Mouse (Mus musculus): ENCODE results near the gene Duox2. TPM values are rescaled to one million over a fixed set of nuclear protein-coding genes. Genes with fewer than 3 reads are reported as not detected.
"Not testable (repeated sequence)": the region's sequence is repeated elsewhere in the genome, so short reads cannot be mapped to it uniquely, and the experiment has no call there.

The Duox2 gene
- 0.30 and 0.61 TPM in 2 replicates for polyA plus RNA-seq (2015; fragmentation: Nextera tagmentation; extraction: Ambion mirVana)

DNA sequence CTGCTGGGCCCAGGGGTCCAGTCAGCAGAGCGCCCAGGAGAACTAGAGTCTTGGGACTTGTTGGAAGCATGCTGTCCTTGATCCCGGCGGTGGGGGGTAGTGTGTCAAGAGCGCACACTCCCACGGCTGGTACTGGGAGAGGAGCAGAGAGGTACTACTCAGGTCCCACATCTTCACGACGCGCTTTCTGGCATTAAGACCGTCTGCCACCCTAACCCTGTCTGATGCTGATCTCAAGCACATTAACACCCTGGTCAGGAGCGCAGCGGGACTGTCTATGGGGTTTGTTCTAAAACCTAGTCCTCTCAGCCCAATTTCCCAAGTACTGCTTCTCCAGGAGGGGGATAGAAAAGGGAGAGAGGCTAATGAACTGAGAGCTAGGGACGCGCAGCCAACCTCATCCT is at the start of gene Duox2:
Duox2 (minus strand) TSS at position 354 of the 404 bp plus-strand sequence.
- no peak for DNase-seq (ENCODE audit: low spot score)

DNA sequence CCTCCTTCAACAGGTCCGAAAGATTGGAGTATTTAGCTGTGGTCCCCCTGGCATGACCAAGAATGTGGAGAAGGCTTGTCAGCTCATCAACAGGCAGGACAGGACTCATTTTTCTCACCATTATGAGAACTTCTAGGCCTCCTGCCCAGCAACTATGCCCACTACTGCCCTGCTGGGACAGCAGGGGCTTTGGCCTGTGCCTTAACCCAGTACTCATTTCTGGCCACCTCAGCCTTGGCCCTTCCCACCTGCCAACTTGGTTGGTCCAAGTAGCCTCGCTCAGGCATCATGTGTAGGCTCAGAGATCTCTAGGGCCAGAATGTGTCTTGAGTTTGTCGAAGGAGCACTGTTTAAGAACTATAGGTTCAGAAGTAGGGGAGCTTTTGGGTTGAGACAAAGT is 49.0 kb upstream of the Duox2 start:
- no peak for DNase-seq (ENCODE audit: low spot score)

DNA sequence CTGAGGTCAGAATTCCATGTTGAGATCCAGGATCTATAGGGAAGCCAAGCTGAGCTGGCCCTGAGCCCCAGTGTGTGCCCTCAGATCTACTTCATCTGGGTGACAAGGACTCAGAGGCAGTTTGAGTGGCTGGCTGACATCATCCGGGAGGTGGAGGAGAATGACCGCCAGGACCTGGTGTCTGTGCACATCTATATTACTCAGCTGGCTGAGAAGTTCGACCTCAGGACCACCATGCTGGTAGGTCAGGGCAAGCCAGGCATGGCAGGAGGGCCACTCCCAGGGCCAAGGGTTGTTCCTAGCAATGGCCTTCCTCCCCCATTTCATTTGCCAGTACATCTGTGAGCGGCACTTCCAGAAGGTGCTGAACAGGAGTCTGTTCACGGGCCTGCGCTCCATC is 47.9 kb upstream of the Duox2 start:
- not testable (repeated sequence) for DNase-seq (ENCODE audit: low spot score)

DNA sequence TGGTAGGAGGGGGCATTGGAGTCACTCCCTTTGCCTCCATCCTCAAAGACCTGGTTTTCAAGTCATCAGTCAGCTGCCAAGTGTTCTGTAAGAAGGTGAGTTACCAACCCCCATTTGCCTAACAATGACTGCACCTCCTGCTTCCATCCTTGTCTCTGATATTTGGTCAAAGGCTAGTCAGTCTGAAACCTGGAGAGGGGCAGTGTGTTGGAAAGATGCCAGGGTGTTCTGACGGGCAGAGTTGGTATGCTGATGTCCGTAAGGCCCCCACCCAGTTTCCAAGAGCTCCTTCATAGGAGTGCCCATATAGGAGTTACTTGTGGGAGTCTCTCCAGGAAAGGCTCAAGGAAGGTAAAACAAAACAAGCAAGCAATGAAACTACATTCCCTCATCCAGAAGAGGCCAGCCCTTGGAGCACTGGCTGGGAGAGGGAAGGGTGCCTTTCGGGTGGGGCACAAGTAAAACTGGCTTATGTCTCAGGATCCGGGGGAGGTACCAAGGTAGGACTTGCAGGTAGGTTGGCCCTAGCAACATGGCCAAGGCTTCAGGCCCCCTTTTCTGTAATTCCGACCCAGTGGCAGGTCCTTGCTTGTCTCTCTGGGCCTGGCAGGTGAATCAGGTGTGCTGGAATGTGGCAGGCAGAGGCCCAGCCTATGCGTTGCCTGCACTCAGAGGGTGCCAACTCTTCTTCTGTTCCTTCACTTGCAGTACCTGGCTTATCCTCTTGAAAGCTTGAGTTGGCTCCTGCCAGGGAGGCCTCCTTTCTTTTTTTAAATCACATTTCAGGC is 47.1 kb upstream of the Duox2 start:
- DNase-seq (ENCODE audit: low spot score), result no peak

DNA sequence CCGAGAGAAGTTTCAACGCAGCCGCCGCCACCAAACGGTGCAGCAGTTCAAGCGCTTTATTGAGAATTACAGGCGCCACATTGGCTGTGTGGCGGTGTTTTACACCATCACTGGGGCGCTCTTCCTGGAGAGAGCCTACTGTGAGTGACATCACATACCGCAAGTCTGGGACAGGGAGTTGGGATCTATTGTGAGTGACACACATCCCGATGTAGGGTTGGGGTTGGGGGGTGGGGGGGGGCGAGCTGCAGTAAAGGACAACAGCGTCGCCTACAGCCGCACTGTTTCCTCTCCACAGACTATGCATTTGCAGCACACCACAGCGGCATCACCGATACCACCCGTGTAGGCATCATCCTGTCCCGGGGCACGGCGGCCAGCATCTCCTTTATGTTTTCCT is 39.0 kb upstream of the Duox2 start:
- no peak for DNase-seq (ENCODE audit: low spot score)

DNA sequence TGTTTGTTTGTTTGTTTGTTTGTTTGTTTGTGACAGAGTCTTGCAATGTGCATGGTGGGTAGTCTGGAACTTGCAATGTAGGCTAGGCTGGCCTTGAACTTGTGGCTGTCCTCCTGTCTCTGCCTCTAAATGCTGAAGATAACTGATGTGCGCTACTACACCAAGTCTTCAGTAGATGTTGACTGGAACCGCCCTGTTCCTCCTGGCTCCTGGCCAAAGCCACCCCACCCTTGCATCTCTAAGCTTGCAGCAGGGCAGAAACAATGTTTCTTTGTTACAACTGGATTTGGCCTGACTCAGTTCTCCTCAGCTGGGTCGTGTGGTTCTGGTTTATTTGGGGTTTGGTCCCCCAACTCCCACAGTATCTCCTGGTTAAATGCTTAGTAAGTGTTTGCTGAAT is 35.9 kb upstream of the Duox2 start:
- DNase-seq (ENCODE audit: low spot score), result no peak

DNA sequence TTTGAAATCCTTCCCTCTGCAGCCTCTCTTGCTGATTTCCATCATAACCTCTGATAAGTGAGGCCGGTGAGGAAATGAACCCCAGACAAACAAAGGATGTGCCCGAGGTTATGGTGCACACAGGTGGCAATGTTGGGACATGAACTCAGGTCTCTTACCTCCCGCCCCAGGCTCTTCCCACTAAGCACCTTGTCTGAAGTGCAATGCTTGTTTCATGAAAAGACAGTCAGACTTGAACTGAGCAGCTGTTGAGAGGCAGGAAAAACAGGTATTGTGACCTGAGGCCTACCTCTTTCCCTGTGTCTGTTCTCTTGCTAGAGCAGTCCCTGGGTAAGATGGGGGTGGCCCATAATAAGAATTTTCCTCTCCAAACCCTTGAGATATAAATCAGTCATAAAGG is 34.0 kb upstream of the Duox2 start:
- DNase-seq (ENCODE audit: low spot score), result no peak

DNA sequence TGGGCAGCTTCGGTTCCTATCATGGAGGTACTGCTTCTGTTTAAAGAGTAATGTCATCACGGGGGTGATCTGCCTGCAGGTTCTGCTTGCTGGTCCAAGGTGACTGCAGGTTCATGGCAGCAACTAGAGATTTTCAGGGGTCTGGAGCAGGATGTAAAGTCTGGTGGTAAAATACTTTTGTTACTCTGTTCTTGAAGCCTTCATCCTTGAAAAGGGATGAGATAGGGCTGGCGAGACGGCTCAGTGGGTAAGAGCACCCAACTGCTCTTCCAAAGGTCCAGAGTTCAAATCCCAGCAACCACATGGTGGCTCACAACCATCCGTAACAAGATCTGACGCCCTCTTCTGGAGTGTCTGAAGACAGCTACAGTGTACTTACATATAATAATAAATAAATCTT is 32.1 kb upstream of the Duox2 start:
- DNase-seq (ENCODE audit: low spot score), result not testable (repeated sequence)

DNA sequence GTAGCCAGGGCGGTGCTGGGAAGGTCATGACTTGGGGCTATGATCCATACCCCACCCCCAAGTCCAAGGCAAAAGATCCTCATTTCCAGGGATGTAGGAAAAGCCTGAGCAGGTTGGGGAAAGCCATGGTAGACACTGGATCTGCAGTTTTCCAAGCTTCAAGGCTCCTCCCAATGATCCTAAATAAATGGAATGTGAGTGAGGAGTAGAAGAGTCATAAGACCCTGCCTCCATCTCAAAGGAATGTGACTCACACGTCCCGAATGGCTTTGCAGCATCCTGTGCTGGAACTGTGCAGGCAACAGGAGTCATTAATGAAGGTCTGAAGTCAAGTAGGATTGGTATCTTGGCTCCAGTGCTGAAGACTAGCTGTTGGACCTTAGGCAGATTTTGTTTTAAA is 29.7 kb upstream of the Duox2 start:
- no peak for DNase-seq (ENCODE audit: low spot score)

DNA sequence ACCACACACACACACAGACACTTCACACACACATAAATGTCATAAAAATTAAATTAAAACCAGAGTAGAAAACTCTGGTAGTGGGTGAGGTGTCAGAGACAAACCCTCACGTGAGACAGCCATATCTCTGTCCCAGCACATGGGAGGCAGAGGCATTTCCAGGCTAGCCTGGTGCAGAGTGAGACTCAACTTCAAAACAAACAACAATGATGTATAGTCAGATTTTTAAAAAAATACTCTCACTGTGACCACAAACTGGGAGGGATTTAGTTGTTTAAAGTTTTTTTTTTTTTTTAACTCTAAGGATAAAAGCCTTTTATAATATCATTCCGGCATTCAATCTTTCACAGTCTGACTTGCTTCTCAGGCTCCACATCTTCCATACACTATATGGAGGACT is 27.1 kb upstream of the Duox2 start:
- DNase-seq (ENCODE audit: low spot score), result no peak

DNA sequence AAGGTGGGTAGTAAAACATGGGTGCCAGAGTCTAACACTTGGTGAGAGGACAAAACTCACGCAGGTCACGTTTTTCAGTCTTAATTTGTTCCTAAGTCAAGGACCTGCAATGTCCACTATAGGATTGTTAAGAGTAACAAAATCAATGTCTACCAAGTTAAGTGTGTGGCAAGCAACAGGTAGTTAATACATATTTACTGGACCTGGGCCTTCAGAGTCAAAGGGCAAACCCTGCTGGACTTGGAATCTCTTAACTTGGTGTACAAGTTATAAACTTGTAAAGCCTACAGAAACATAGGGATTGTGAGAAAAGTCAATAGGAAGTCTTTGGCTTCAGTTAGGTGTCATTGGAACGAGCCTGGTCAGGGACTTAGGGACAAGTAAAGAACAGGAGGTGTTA is 26.3 kb upstream of the Duox2 start:
- DNase-seq (ENCODE audit: low spot score), result no peak

DNA sequence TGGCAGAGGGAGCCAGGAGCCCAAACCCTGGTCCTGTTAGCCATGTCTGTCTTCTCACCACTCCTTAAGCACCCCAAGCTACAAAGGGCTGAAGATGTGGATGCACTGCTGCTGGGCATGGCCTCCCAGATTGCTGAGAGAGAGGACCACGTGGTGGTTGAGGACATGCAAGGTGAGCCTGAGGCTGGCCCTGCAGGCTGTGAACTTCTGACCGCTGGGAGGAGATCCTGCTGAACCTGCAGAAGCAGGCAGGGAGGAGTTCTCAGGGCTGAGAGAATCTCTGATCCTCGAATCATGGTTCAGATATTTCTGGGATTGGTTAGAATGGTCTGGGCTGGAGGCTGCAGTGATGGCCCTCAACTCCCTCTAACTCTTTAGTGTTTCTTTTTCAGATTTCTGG is 25.7 kb upstream of the Duox2 start:
- DNase-seq (ENCODE audit: low spot score), result no peak

DNA sequence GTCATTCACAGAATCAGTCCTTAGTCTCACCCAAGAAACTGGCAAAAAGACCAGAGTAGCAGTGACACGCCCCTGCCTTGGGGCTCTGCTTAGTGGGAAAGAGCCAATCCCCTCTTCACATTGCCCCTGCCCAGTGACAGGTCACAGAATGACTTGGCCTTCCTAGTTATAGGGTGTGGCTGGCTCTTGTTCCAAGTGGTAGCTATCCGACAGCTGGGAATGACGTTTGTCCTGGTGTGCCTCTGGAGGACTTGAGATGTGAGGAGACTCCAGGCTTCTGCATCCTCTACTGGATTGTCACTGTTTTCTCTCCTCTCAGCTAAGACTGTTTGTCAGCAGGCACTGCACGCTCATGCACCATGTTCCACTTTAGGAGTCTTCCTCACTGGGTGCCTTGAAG is 19.1 kb upstream of the Duox2 start:
- DNase-seq (ENCODE audit: low spot score), result no peak

DNA sequence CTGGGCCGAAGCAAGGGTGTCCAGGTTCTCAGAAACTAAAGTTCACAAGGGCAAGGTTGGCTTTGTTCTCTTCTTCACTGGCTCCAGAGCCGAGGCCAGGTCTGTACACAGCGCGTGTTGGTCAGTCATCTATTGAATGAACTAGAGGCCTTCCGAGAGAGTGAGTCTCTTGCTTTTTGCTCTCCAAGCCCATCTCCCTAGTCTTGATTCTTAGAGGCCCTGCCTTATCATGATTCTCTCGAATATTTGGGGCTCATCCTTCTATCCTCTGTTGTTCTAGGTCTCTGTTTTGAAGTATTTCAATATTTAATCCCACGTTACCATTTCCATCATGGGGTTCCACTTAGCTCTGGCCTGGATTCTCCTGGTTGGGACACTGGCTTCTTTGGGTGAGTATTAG is 17.1 kb upstream of the Duox2 start, which contains the start of gene Duox1:
Duox1 (plus strand) TSS at position 301 of the 400 bp plus-strand sequence.
- DNase-seq (ENCODE audit: low spot score), result no peak

DNA sequence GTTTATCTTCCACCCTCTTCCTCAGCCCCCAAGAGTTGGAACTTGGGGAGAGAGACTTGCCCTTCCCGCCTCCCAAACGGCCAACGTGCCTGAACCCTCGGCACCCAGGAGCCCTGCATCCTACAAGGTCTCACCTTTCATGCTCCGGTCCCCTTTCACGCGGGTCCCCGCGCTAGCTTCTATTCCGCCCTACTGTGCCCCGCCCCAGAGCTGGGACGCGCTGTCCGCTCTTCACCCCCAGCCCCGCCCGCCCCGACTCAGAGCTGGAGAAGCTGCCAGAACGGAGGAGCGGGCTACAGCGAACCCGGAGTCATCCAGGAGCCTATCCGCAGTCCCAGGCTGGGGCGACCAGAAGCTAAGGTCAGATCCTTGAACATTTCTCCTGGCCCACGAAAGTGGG is 15.3 kb upstream of the Duox2 start, which contains the start of gene Duoxa1:
Duoxa1 (minus strand) TSS at position 195 of the 400 bp plus-strand sequence.
- no peak for DNase-seq (ENCODE audit: low spot score)

DNA sequence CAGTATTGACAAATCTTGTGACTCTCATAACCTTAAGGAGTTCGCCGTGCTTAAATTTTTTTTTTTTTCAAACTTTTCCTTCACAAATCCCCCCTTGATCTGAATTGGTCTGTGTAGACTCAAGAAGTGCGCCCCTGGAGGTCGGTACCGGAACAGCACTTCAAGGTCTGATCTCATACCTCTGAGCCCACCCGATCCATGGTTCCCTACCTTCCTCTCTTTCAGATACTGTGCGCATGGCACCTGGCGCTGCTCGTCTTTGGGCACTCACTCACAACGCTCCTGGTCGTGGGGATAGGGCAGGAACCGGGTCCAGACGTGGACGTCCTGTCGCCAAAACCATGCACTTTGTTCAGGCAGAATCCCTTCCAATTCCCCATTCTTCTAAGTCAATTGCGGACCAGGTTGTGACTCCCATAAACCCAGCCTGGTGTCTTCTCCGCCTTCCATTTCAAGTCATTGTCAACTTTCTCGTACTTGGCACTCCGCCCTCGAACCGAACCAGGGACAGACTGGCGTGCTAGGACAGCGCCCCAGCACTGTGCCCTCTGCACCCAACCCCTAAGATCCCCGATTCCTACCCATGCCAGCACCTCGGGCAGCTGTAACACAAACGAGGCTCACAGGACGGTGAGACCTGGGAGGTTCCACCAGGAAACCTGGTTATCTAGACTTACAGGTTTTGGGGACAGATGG is 14.6 kb upstream of the Duox2 start:
- DNase-seq (ENCODE audit: low spot score), result peak; percentile 74

DNA sequence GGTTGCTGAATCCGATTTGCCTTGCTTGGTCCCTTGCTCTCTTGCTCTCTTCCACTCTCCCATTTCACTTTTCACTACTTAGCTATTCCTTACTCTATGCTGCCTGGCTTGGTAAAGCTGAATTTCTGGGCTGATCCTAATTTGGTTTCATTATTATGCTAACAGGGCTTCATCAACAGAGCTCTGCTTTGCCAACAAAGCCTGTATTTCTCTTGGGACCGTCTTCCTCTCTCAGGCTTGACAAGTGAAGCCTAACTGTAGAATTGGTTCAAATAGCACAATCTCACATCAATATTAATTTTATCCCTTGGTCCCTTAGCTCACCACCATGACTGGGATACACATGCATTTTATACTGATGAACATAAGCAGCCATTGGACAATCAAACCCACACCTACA is 13.3 kb upstream of the Duox2 start:
- no peak for DNase-seq (ENCODE audit: low spot score)

DNA sequence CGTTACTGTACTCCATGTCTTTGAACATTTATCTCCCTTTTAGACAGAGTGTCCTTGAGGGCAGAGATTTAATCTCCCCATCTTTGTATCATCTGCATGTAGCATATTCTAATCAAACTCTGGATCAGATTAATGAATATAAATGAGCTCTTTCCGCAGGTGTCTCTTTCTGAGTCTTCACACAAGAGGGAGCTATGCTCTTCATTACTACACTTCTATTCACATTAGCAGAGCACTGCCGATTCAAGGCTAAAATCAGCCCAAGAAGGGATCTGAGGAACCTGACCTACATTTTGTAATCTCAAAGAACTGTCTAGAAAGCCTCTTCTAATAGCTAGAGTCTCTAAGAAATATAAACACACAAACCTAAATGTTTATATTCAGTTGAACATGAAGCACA is 11.4 kb upstream of the Duox2 start:
- DNase-seq (ENCODE audit: low spot score), result no peak

DNA sequence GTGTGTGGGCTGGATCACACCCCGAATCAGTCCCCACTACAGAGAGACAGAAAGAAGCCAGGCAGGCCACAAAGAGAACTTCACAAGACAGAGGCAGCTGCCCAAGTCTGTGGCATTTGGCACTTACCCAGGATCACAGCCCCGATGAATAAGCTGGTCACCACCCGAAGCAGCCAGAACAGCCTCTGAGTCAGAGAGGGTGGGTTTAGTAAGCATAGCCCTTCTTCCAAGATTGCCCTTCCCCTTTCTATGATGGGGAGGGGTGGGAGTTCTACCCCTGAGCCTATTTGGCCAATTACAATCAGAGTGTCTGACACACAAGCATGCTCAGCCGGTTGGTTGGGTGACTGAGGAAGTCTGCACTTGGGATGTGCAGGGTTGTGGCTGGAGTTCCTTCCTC is 7.9 kb upstream of the Duox2 start:
- DNase-seq (ENCODE audit: low spot score), result no peak

DNA sequence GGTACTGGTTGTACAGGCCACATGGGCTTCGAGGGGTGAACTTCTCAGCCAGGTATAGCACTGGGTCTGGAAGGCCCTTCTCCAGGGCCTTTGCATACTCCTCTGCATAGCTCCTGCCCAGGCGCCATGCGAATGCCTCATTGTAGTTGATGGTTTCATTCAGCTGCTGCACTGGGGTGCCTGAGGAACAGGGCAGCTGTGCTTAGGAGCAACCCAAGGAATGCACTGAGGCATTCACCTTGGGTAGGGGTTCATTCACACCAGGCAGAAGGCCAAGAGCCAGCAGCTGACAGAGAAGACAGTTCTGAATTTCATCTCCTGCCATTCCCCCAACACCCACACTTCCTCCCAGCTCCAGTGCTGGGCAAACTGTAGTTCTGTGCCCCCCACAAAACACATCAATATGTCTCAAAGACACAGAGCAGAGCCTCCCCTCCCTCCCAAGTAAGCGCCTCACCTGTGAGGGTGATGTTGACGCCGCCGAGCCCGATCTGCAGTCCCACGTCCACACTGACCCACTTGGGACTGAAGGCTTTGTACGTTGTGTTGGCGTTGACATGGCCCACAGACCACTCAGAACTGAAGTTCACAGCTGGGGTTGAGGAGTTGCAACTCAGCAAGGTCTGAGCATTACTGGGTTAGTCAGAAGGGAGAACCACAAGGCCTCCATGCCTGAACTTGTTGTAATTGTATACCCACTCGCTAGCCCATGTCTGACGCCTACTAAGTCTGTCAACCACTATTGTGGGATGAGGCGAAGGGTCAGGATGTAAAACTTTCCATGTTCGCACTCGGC is 7.0 kb upstream of the Duox2 start:
- no peak for DNase-seq (ENCODE audit: low spot score)

DNA sequence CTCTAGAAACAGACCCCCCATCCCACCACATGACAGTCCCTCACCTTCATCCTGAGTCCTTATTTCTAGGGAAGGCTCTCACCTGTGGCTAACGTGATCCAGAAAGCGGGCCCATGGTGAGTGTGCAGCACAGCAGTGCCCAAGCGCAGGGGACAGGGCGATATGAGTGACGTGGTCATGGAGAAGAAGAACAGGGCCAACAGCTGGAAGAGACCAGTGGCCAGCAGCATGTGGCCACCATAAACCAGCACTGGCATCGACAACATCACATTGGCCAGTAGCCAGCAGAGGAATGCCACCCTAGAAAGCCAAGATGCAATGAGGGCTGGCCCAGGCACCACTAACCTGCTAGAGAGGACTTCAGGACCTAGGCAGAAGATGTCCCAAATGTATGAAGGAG is 6.3 kb upstream of the Duox2 start:
- no peak for DNase-seq (ENCODE audit: low spot score)

Data from thymus, postnatal 0 days (tissue).